Mouse (Mus musculus): ENCODE results near the gene Hpse2.

GRCm38 (mm10) chr19:42980537-42980936 lies 407.6 kb downstream of the Hpse2 start:
- no peak for TF ChIP-seq CTCF (IDR thresholded peaks at IDR 0.05; ENCODE audit: insufficient read depth, low read depth, low read length)
- no peak for TF ChIP-seq POLR2A (IDR thresholded peaks at IDR 0.05; ENCODE audit: insufficient read depth, low read depth, low read length)

All from olfactory bulb, adult 2 months (tissue).